Mouse (Mus musculus) forebrain, embryonic 14.5 days (tissue): ENCODE measurements at regions not wholly inside any gene's neighbourhood (a gene's known extent, or its start where the extent isn't known, plus 50 kb on each side); places are given as distances from the start of the nearest gene placed in this dataset.

Source experiments
- ATAC-seq: fragments of 200-750 bp; cut with Nextera tagmentation; 2 replicates; pipeline ENCODE4 v1.8.0; 2017; ENCODE audit warnings: mild to moderate bottlenecking, moderate library complexity
- DNase-seq: peaks from one replicate; pipeline ENCODE4 v3.0.0-alpha.2; 2015; ENCODE audit warnings: low spot score
- H3K27ac ChIP-seq: fragments of 300-500 bp; sonication (generic); 2 replicates; pipeline ENCODE4 v1.5.1; 2014; ENCODE audit warnings: low read depth, mild to moderate bottlenecking, control low read depth, low read length, moderate library complexity
- H3K27me3 ChIP-seq: fragments of 300-500 bp; sonication (generic); replicated peaks from 2 replicates; pipeline ENCODE4 v1.6.1; 2014; ENCODE audit warnings: low read length, control low read depth, mixed read lengths; ENCODE audit not compliant: control insufficient read depth, insufficient read depth
- H3K36me3 ChIP-seq: fragments of 300-500 bp; sonication (generic); 2 replicates; pipeline ENCODE4 v1.6.1; 2014; ENCODE audit warnings: low read length, control low read depth; ENCODE audit not compliant: control insufficient read depth, insufficient read depth
- H3K4me1 ChIP-seq: fragments of 300-500 bp; sonication (generic); 2 replicates; pipeline ENCODE4 v1.6.1; 2014; ENCODE audit warnings: antibody characterized with exemption, low read length, control low read depth; ENCODE audit not compliant: control insufficient read depth, insufficient read depth
- H3K4me2 ChIP-seq: fragments of 300-500 bp; sonication (generic); 2 replicates; pipeline ENCODE4 v1.6.1; 2014; ENCODE audit warnings: mild to moderate bottlenecking, control low read depth, low read length
- H3K4me3 ChIP-seq: fragments of 300-500 bp; sonication (generic); 2 replicates; pipeline ENCODE4 v1.5.1; 2014; ENCODE audit warnings: low read depth, low read length, control low read depth
- H3K9ac ChIP-seq: fragments of 300-500 bp; sonication (generic); 2 replicates; pipeline ENCODE4 v1.6.1; 2014; ENCODE audit warnings: mild to moderate bottlenecking, low read length, control low read depth, moderate library complexity
- H3K9me3 ChIP-seq: fragments of 300-500 bp; sonication (generic); replicated peaks from 2 replicates; pipeline ENCODE4 v1.6.1; 2016; ENCODE audit warnings: low read length, control low read depth, mixed read lengths; ENCODE audit not compliant: control insufficient read depth
- WGBS: fragments of 180-500 bp; shearing (Covaris S2); extraction: QIAGEN DNeasy Blood & Tissue Kit; methylation state at CpG from one replicate; pipeline ENCODE4 v1.1.7; 2014; 5-methylcytosine and 5-hydroxymethylcytosine counted together

GRCm38 (mm10) chr1:57593707-57594589 lies 180.0 kb upstream of the Spats2l start:
- 75% methylated on average over 7 of the region's 7 CpGs for WGBS
- Histone ChIP-seq H3K4me1 (no peaks in the 10 kb centered on the region), H3K4me2 (no peak overlapping the region), H3K9me3 (no peaks in the 10 kb centered on the region), H3K4me3 (no peak overlapping the region), H3K36me3 (no peaks in the 10 kb centered on the region), H3K27ac (no peak overlapping the region), H3K27me3 (no peaks in the 10 kb centered on the region), H3K9ac (no peak overlapping the region)
- ATAC-seq (no peak), DNase-seq (no peak)

- no peak for ATAC-seq
- H3K27me3 ChIP-seq, result no peaks in the 10 kb centered on the region
Measured at GRCm38 (mm10) chr1:57594815-57595214, 179.1 kb upstream of the Spats2l start.

DNA sequence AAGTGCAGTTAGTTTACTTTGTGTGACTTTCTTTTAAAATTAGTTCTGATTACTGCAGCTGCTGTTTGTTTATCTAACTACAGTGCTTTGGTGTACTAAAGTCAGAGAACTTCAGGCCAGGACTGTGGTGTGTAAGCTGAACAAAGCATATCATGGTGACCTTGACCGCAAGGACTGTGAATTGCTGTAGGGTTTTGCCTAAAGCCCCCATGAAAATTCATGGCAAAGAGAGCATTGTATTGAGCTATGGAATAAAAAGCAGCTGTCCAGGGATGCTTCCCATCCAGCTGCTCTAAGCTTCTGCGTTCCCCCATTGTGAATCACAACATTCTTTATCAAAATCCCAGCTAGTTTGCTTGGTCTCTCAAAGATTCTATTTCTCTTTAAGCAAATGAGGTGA lies 173.0 kb upstream of the Spats2l start:
- H3K36me3 ChIP-seq, result no peaks in the 10 kb centered on the region
- no peak overlapping the region for H3K27ac ChIP-seq
- DNase-seq (no peak), ATAC-seq (no peak)
- no peak overlapping the region for H3K4me2 ChIP-seq
- 70% methylated on average over 2 of the region's 2 CpGs for WGBS
- no peak overlapping the region for H3K9ac ChIP-seq
- H3K4me3 ChIP-seq, result no peak overlapping the region
- no peaks in the 10 kb centered on the region for H3K9me3 ChIP-seq
- H3K27me3 ChIP-seq, result 0 out of 2 replicates have a peak, but pooled peaks cover 6% of the 10 kb centered on the region
- H3K4me1 ChIP-seq, result no peaks in the 10 kb centered on the region

More at GRCm38 (mm10) chr1:57594815-57595214, 179.1 kb upstream of the Spats2l start:
- DNase-seq, result no peak
- Histone ChIP-seq H3K4me3 (no peak overlapping the region), H3K9ac (no peak overlapping the region), H3K9me3 (no peaks in the 10 kb centered on the region), H3K36me3 (no peaks in the 10 kb centered on the region), H3K27ac (no peak overlapping the region), H3K4me1 (no peaks in the 10 kb centered on the region), H3K4me2 (no peak overlapping the region)
- WGBS, result 79% methylated on average over 5 of the region's 5 CpGs

DNA sequence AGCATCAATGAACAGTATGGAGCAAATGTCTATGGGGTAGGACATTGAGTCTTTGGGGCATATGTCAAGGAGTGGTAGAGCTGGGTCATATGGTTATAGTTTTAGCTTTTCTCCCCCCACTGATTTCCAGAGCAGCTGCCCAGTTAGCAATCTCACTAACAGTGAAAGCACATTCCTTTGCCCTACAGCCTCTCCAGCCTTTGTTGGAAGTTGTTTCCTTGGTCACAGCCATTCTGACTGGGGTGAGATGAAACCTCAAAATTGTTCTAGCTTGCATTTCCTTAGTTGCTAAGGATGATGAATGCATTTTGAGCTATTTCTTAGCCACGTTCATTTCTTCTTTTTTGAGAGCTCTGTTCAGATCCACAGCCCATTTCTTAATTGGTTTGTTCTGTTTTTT lies 168.4 kb upstream of the Spats2l start:
- Histone ChIP-seq H3K27me3 (0 out of 2 replicates have a peak, but pooled peaks cover 10% of the 10 kb centered on the region), H3K36me3 (no peaks in the 10 kb centered on the region), H3K9me3 (no peaks in the 10 kb centered on the region), H3K4me2 (no peak overlapping the region), H3K4me3 (no peak overlapping the region), H3K9ac (no peak overlapping the region), H3K4me1 (peaks cover 11% of the 10 kb centered on the region; the same call in 1 of the 2 replicates), H3K27ac (no peak overlapping the region)
- ATAC-seq (no peak), DNase-seq (no peak)
- 55% methylated on average over 1 of the region's 1 CpGs for WGBS

DNA sequence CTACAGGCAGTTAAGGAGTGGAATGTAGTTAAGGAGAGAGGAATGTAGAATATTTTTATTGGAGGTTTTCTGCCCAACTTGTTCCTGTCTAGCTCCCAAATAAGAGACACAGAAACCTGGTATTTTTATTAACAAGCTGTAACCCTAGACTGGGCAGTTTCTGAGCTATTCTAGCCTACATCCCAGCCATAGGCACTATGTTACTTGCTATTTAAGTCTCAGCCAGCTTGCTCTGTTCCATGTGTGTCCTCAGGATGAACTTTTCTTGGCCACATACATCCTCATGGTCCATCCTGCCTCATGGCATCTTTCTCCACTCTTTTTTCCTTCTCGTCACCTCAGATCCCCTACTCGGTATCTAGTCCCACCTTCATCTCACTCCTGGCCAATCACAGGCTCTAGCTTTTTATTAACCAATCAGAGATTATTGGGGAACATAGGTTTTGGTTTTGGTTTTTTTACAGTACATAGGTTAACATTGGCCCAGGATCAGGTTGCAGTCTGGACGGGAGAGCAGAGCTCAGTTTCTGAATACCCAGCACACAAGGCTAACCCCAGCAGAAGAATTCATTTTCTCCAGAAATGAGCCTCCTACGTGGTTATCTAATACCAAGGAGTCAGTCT lies 167.8 kb upstream of the Spats2l start:
- WGBS, result 70% methylated on average over 4 of the region's 4 CpGs
- peaks cover 11% of the 10 kb centered on the region; the same call in 1 of the 2 replicates for H3K4me1 ChIP-seq
- no peaks in the 10 kb centered on the region for H3K36me3 ChIP-seq

GRCm38 (mm10) chr1:57607026-57607425 lies 166.9 kb upstream of the Spats2l start:
- DNase-seq, result no peak
- peaks cover 14% of the 10 kb centered on the region; the same call in 1 of the 2 replicates for H3K27me3 ChIP-seq
- H3K27ac ChIP-seq, result no peak overlapping the region
- no peaks in the 10 kb centered on the region for H3K9me3 ChIP-seq
- no peaks in the 10 kb centered on the region for H3K36me3 ChIP-seq
- no peak overlapping the region for H3K9ac ChIP-seq
- no peak overlapping the region for H3K4me3 ChIP-seq
- WGBS, result 44% methylated on average over 8 of the region's 8 CpGs
- peaks cover 11% of the 10 kb centered on the region; the same call in 1 of the 2 replicates for H3K4me1 ChIP-seq
- no peak overlapping the region for H3K4me2 ChIP-seq
- ATAC-seq, result no peak

More for the DNA sequence above, 167.8 kb upstream of the Spats2l start:
- DNase-seq, result no peak
- Histone ChIP-seq H3K27ac (no peak overlapping the region), H3K4me2 (no peak overlapping the region), H3K27me3 (peaks cover 10% of the 10 kb centered on the region; the same call in 1 of the 2 replicates), H3K9ac (no peak overlapping the region), H3K9me3 (no peaks in the 10 kb centered on the region), H3K4me3 (no peak overlapping the region)
- no peak for ATAC-seq

DNA sequence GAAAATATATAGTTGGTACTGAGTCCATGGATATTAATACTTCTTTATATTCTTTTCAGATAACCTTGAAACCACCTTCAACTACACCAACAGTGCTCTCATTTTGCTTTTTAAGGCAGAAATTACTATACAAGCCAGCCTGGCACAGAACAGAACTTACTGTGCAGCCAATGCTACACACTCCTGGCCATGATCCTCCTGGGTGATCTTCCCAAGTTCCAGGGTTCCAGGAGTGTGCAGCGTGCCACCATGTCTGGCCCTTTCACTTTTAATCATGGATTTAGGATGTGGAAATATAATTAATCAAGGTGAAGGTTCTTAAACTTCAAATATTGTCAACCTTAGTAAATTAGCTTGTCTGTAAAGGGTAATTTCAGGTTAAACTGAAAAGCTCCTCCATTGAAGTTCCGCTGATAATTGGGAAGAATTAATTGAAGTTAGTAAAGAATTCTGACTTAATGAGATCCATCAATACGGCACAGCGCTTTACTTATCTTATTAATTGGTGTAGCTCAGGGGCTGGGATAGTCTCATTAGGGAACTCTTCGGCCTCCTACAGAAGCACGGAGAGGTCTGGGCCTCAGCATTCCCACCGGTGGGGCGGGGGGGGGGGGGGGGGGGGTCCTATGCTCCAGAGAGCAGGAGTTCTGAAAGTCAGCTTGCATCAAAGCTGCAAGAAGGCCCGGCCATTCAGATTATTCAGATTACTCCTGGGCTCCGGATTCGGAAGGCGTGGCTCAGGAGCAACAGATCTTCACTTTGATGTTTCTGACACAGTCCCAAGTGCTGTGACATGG lies 166.1 kb upstream of the Spats2l start:
- ATAC-seq, result peak; percentile 73; the same call in 1 of the 2 replicates
- Histone ChIP-seq H3K36me3 (no peaks in the 10 kb centered on the region), H3K27me3 (peaks cover 18% of the 10 kb centered on the region; the same call in 1 of the 2 replicates), H3K4me3 (no peak overlapping the region), H3K27ac (no peak overlapping the region), H3K4me2 (no peak overlapping the region), H3K4me1 (peaks cover 11% of the 10 kb centered on the region; the same call in 1 of the 2 replicates), H3K9me3 (no peaks in the 10 kb centered on the region), H3K9ac (no peak overlapping the region)
- peak; percentile 67 for DNase-seq
- WGBS, result 3% methylated on average over 12 of the region's 12 CpGs

DNA sequence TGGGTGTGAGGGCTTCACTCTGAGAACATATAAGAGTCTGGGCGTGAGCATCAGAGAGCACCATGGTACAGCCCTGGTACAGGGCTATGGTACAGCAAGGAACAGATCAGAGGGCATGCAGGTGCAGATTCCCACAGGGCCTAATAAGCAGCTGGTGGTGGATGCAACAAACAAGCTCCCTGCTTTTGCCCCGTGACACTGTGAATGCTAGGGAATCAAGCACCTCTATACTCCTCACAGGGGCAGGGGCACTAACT lies 165.6 kb upstream of the Spats2l start:
- no peaks in the 10 kb centered on the region for H3K9me3 ChIP-seq
- ATAC-seq (peak; percentile 63; the same call in 1 of the 2 replicates), DNase-seq (no peak)
- peaks cover 18% of the 10 kb centered on the region; the same call in 1 of the 2 replicates for H3K27me3 ChIP-seq
- no peak overlapping the region for H3K9ac ChIP-seq
- no peak overlapping the region for H3K4me3 ChIP-seq
- 3% methylated on average over 2 of the region's 2 CpGs for WGBS
- no peak overlapping the region for H3K27ac ChIP-seq
- H3K36me3 ChIP-seq, result no peaks in the 10 kb centered on the region
- H3K4me1 ChIP-seq, result peaks cover 14% of the 10 kb centered on the region; the same call in 1 of the 2 replicates
- H3K4me2 ChIP-seq, result no peak overlapping the region
